Mouse (Mus musculus) left cerebral cortex, postnatal 14 days (tissue): Measurements from ENCODE around the gene Ccdc91. TPM values are rescaled to one million over a fixed set of nuclear protein-coding genes. Genes with fewer than 3 reads are reported as not detected.

Experiments
- DNase-seq, 2 experiments: peaks; one replicate each; pipeline ENCODE4 v3.0.0; 2021 to 2022; ENCODE audit warnings: low spot score in 2 of 2, mixed read lengths in 1 of 2
- intact Hi-C: fragments of 180-260 bp; cut with DNase I; formaldehyde crosslinking; loops from one replicate; pipeline ENCODE4 v1.15.1; 2025
- total RNA-seq, 2 experiments: library from RNA; stranded (reverse); gene quantifications; 2 replicates each; pipeline ENCODE4 v1.2.3; 2021

Gene Ccdc91
- total RNA-seq, 2 experiments from 2014 or later: 27.6 to 27.9 TPM

- no peak for DNase-seq
- intact Hi-C loops: no loop called here
These were observed 196.9 kb downstream of the Ccdc91 start for GRCm38 (mm10) chr6:147672481-147672880.

DNA sequence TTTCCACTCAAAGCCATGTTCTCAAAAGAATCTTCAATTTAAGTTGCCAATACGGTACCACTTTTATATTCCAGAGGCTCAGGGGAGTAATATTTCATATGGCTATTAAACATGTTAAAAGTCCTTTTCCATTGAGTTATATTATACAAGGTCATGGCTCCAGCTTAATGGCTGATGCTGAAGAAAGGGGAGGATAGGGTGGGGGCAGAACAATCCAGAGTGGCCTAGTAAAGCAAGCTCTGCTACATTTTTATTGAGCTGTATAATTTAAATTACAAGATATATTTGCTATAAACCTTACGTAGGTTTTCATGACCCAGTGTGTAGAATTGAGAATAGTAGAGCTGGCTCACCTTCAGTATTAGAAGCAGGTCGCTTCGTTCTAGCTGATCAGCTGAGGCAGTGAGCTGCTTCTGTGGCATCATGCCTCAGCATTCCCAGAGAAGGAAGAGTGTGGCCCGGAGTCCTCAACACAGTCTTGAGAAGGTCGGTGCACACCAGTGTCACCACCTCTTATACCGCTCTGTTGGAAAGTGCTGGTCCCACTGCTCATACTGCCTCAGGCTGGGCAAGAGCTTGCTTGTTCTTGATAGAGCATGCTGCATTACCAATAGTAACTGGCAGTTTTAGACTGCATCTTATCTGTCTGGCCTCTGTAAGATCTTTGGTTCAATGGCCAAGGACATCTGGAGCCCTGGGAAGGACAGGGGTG, 199.6 kb downstream of the Ccdc91 start:
- DNase-seq: no peak
- intact Hi-C loops: no loop called here

GRCm38 (mm10) chr6:147676214-147676613, 200.6 kb downstream of the Ccdc91 start:
- no peak for DNase-seq

More at GRCm38 (mm10) chr6:147676214-147676613, 200.6 kb downstream of the Ccdc91 start:
- intact Hi-C loops: no loop called here

Other genes with a start within 250 kb of the Ccdc91 start
- 1 to 10 TPM; 3.7 to 3.8 TPM for gene Pthlh, start 211.6 kb upstream of the Ccdc91 start, total RNA-seq